Mouse (Mus musculus): Measurements from ENCODE around the gene Stub1. TPM values are rescaled to one million over a fixed set of nuclear protein-coding genes. Genes with fewer than 3 reads are reported as not detected.
A peak's percentile ranks its signal among the peaks of the same experiment; 100 is the strongest.

Gene Stub1
- polyA plus RNA-seq, 1 experiment, result 196 TPM

- no peaks in the 10 kb centered on the region for H3K27me3 ChIP-seq (ENCODE audit: control insufficient read depth, insufficient read depth, insufficient read length)
Observed at GRCm38 (mm10) chr17:25806507-25806906, 26.7 kb downstream of the Stub1 start.

GRCm38 (mm10) chr17:25802825-25803517 is 30.2 kb downstream of the Stub1 start:
- Histone ChIP-seq H3K36me3 (ENCODE audit: control insufficient read depth, insufficient read depth) (no peaks in the 10 kb centered on the region), H3K79me2 (ENCODE audit: control insufficient read depth, insufficient read depth) (no peaks in the 10 kb centered on the region), H3ac (ENCODE audit: control insufficient read depth, insufficient read length) (no peak overlapping the region), H3K27me3 (ENCODE audit: control insufficient read depth, insufficient read depth, insufficient read length) (no peaks in the 10 kb centered on the region), H3K4me3 (no peak overlapping the region), H3K4me2 (ENCODE audit: low read depth) (no peak overlapping the region)
- TF ChIP-seq USF1 (IDR thresholded peaks at IDR 0.05; ENCODE audit: low read depth) (peak; percentile 12), MYOD1 (IDR thresholded peaks at IDR 0.05; ENCODE audit: control insufficient read depth in 1 of 3, insufficient read length in 2 of 3, low read depth in 2 of 3) (peak in 2 of 3 experiments; percentile 53 to 69), MYOG (IDR thresholded peaks at IDR 0.05; ENCODE audit: control insufficient read depth in 1 of 3, insufficient read depth in 1 of 3, insufficient read length in 2 of 3, low read depth in 2 of 3) (peak in 2 of 3 experiments; percentile 29 to 36), E2F4 (IDR thresholded peaks at IDR 0.05; ENCODE audit: insufficient read depth) (no peak), POLR2AphosphoS2 (IDR thresholded peaks at IDR 0.05; ENCODE audit: insufficient read length, low read depth) (no peak), TCF3 (IDR thresholded peaks at IDR 0.05; ENCODE audit: insufficient read length, low read depth) (no peak), SRF (IDR thresholded peaks at IDR 0.05; ENCODE audit: control insufficient read depth, insufficient read length, low read depth) (no peak)

More at GRCm38 (mm10) chr17:25806507-25806906, 26.7 kb downstream of the Stub1 start:
- no peak for TF ChIP-seq TCF12 (IDR thresholded peaks at IDR 0.05; ENCODE audit: insufficient read depth, poor library complexity, severe bottlenecking)
- TF ChIP-seq POLR2A (IDR thresholded peaks at IDR 0.05; ENCODE audit: insufficient read length, low read depth), result no peak
- TF ChIP-seq USF1 (IDR thresholded peaks at IDR 0.05; ENCODE audit: low read depth), result no peak
- no peak overlapping the region for H3K4me2 ChIP-seq (ENCODE audit: low read depth)
- H3K79me2 ChIP-seq (ENCODE audit: control insufficient read depth, insufficient read depth), result no peaks in the 10 kb centered on the region
- no peaks in the 10 kb centered on the region for H3K36me3 ChIP-seq (ENCODE audit: control insufficient read depth, insufficient read depth)
- H3K4me3 ChIP-seq, result no peak overlapping the region
- no peak overlapping the region for H3ac ChIP-seq (ENCODE audit: control insufficient read depth, insufficient read length)

GRCm38 (mm10) chr17:25801029-25801428 is 32.2 kb downstream of the Stub1 start:
- Histone ChIP-seq H3K4me3 (no peak overlapping the region), H3K4me2 (ENCODE audit: low read depth) (no peak overlapping the region)
- TF ChIP-seq SRF (IDR thresholded peaks at IDR 0.05; ENCODE audit: control insufficient read depth, insufficient read length, low read depth) (no peak), REST (IDR thresholded peaks at IDR 0.05; ENCODE audit: insufficient read depth, insufficient read length) (no peak), TCF3 (IDR thresholded peaks at IDR 0.05; ENCODE audit: insufficient read length, low read depth) (no peak), POLR2A (IDR thresholded peaks at IDR 0.05; ENCODE audit: insufficient read length, low read depth) (no peak), MAX (IDR thresholded peaks at IDR 0.05; ENCODE audit: low read depth) (no peak), CEBPB (IDR thresholded peaks at IDR 0.05; ENCODE audit: insufficient read depth, poor library complexity, severe bottlenecking) (no peak), USF1 (IDR thresholded peaks at IDR 0.05; ENCODE audit: low read depth) (no peak), MYOD1 (IDR thresholded peaks at IDR 0.05; ENCODE audit: control insufficient read depth in 1 of 3, insufficient read length in 2 of 3, low read depth in 2 of 3) (no peak), POLR2AphosphoS2 (IDR thresholded peaks at IDR 0.05; ENCODE audit: insufficient read length, low read depth) (no peak), TCF12 (IDR thresholded peaks at IDR 0.05; ENCODE audit: insufficient read depth, poor library complexity, severe bottlenecking) (no peak), E2F4 (IDR thresholded peaks at IDR 0.05; ENCODE audit: insufficient read depth) (no peak), MYOG (IDR thresholded peaks at IDR 0.05; ENCODE audit: control insufficient read depth in 1 of 3, insufficient read depth in 1 of 3, insufficient read length in 2 of 3, low read depth in 2 of 3) (no peak)

GRCm38 (mm10) chr17:25796951-25797369 is 36.2 kb downstream of the Stub1 start, which contains the start of gene Metrn:
TSS of gene Metrn (minus strand) at chr17:25797136.
- Histone ChIP-seq H3ac (ENCODE audit: control insufficient read depth, insufficient read length) (peak within 1 kb of the TSS; percentile 11), H3K27me3 (ENCODE audit: control insufficient read depth, insufficient read depth, insufficient read length) (no peaks in the 10 kb centered on the region), H3K36me3 (ENCODE audit: control insufficient read depth, insufficient read depth) (no peaks in the 10 kb centered on the region), H3K4me3 (peak within 1 kb of the TSS; percentile 47), H3K4me2 (ENCODE audit: low read depth) (peak within 1 kb of the TSS; percentile 93), H3K79me2 (ENCODE audit: control insufficient read depth, insufficient read depth) (no peaks in the 10 kb centered on the region)
- no peak for TF ChIP-seq MYOD1 (IDR thresholded peaks at IDR 0.05; ENCODE audit: control insufficient read depth in 1 of 3, insufficient read length in 2 of 3, low read depth in 2 of 3)
- no peak for TF ChIP-seq SRF (IDR thresholded peaks at IDR 0.05; ENCODE audit: control insufficient read depth, insufficient read length, low read depth)
- peak; percentile 50 for TF ChIP-seq POLR2AphosphoS2 (IDR thresholded peaks at IDR 0.05; ENCODE audit: insufficient read length, low read depth)
- TF ChIP-seq MYOG (IDR thresholded peaks at IDR 0.05; ENCODE audit: control insufficient read depth in 1 of 3, insufficient read depth in 1 of 3, insufficient read length in 2 of 3, low read depth in 2 of 3), result no peak
- peak; percentile 54 for TF ChIP-seq POLR2A (IDR thresholded peaks at IDR 0.05; ENCODE audit: insufficient read length, low read depth)
- no peak for TF ChIP-seq USF1 (IDR thresholded peaks at IDR 0.05; ENCODE audit: low read depth)
- no peak for TF ChIP-seq TCF12 (IDR thresholded peaks at IDR 0.05; ENCODE audit: insufficient read depth, poor library complexity, severe bottlenecking)
- TF ChIP-seq MAX (IDR thresholded peaks at IDR 0.05; ENCODE audit: low read depth), result no peak
- TF ChIP-seq REST (IDR thresholded peaks at IDR 0.05; ENCODE audit: insufficient read depth, insufficient read length), result no peak
- no peak for TF ChIP-seq CEBPB (IDR thresholded peaks at IDR 0.05; ENCODE audit: insufficient read depth, poor library complexity, severe bottlenecking)
- TF ChIP-seq E2F4 (IDR thresholded peaks at IDR 0.05; ENCODE audit: insufficient read depth), result peak; percentile 64

More at GRCm38 (mm10) chr17:25801029-25801428, 32.2 kb downstream of the Stub1 start:
- Histone ChIP-seq H3K79me2 (ENCODE audit: control insufficient read depth, insufficient read depth) (no peaks in the 10 kb centered on the region), H3ac (ENCODE audit: control insufficient read depth, insufficient read length) (no peak overlapping the region), H3K36me3 (ENCODE audit: control insufficient read depth, insufficient read depth) (no peaks in the 10 kb centered on the region), H3K27me3 (ENCODE audit: control insufficient read depth, insufficient read depth, insufficient read length) (no peaks in the 10 kb centered on the region)
